Mouse (Mus musculus): ENCODE results near the gene Polr3e. TPM values are rescaled to one million over a fixed set of nuclear protein-coding genes. Genes with fewer than 3 reads are reported as not detected.

The Polr3e gene
- total and polyA plus RNA-seq, 3 experiments = 39.1 to 50.1 TPM; not detected in 1

DNA sequence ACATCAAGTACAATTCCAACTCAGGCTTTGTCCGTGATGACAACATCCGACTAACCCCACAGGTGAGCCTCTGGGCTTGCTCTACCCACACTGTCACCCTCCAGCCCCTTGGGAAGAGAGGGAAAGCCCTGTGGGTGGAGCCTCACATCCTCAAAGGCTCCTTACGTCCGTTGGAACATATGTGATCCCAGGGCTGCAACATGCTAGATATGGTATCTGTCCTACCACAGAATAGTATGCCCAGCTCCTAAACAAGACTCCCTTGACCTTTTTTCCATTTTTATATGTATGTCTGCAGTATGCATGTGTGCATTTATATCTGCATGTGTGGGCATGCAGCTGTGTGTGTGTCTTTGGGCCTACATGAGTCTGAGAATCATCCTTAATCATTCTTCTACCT is 32.8 kb upstream of the Polr3e start:
- no peaks in the 10 kb centered on the region for H3K9me3 ChIP-seq (replicated peaks; ENCODE audit: insufficient read depth, low read length)
- TF ChIP-seq GABPA (IDR thresholded peaks at IDR 0.05; ENCODE audit: low read depth, low read length) (no peak), USF2 (IDR thresholded peaks at IDR 0.05; ENCODE audit: borderline replicate concordance in 1 of 2, insufficient read depth in 1 of 2, low read depth in 1 of 2, low read length in 2 of 2) (no peak), MYB (IDR thresholded peaks at IDR 0.05; ENCODE audit: low read depth, low read length) (no peak), TCF12 (IDR thresholded peaks at IDR 0.05; ENCODE audit: low read depth, low read length) (no peak), ZMIZ1 (IDR thresholded peaks at IDR 0.05; ENCODE audit: low read depth, low read length) (no peak), SMC3 (IDR thresholded peaks at IDR 0.05; ENCODE audit: low read depth, low read length) (no peak), ZKSCAN1 (IDR thresholded peaks at IDR 0.05; ENCODE audit: low read depth, low read length) (no peak), MEF2A (IDR thresholded peaks at IDR 0.05; ENCODE audit: extremely low read depth, insufficient replicate concordance, low read depth, low read length, poor library complexity, severe bottlenecking) (no peak), MXI1 (IDR thresholded peaks at IDR 0.05; ENCODE audit: low read depth, low read length) (no peak), USF1 (IDR thresholded peaks at IDR 0.05; ENCODE audit: low read depth, low read length) (no peak), POLR2AphosphoS2 (IDR thresholded peaks at IDR 0.05; ENCODE audit: low read length) (no peak), ZNF384 (IDR thresholded peaks at IDR 0.05; ENCODE audit: low read depth, low read length) (no peak), MAX (IDR thresholded peaks at IDR 0.05; ENCODE audit: low read length) (no peak)
- no peak overlapping the region for H3K27ac ChIP-seq (ENCODE audit: control insufficient read depth, low read depth, low read length)
- H3K4me1 ChIP-seq (ENCODE audit: control insufficient read depth in 1 of 2, insufficient read depth in 2 of 2, low read length in 2 of 2) = peaks cover 6 to 22% of the 10 kb centered on the region in 2 experiments
- no peak for DNase-seq (ENCODE audit: low read depth, low spot score)
- H3K4me3 ChIP-seq (ENCODE audit: control insufficient read depth in 1 of 2, insufficient read depth in 1 of 2, low read depth in 2 of 2, low read length in 2 of 2) = no peak overlapping the region
- H3K36me3 ChIP-seq (ENCODE audit: control insufficient read depth in 1 of 2, insufficient read depth in 2 of 2, low read length in 2 of 2) = peaks cover 2 to 26% of the 10 kb centered on the region in 2 experiments
- H3K9ac ChIP-seq (ENCODE audit: control insufficient read depth, low read depth, low read length, poor library complexity, severe bottlenecking) = no peak overlapping the region
- no peaks in the 10 kb centered on the region for H3K79me2 ChIP-seq (ENCODE audit: control insufficient read depth, insufficient read depth, low read length, poor library complexity)
- H3K27me3 ChIP-seq (ENCODE audit: control insufficient read depth in 1 of 2, insufficient read depth in 2 of 2, low read length in 2 of 2) = no peaks in the 10 kb centered on the region

DNA sequence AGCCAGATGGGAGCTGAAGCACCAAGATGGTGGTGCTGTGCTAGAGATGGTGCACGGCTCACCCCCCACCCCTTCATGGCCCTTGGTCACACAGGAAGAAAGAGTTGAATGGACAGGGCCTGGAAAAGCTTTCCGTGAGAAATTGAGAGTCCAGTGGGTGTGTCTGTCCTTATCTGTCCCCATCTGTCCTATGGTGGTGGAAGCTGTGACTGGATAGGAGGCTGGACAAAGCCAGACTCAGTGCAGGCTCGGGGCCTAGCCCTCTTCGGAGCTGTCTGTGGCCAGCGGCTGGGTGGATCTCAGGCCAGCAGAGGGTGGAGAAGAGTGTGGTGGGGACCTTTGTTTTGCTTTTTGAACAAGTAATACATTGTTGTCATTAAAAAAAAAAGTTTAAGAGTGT is 24.4 kb upstream of the Polr3e start:
- no peaks in the 10 kb centered on the region for H3K79me2 ChIP-seq (ENCODE audit: control insufficient read depth, insufficient read depth, low read length, poor library complexity)
- TF ChIP-seq ZNF384 (IDR thresholded peaks at IDR 0.05; ENCODE audit: low read depth, low read length) (no peak), MEF2A (IDR thresholded peaks at IDR 0.05; ENCODE audit: extremely low read depth, insufficient replicate concordance, low read depth, low read length, poor library complexity, severe bottlenecking) (no peak), GABPA (IDR thresholded peaks at IDR 0.05; ENCODE audit: low read depth, low read length) (no peak), ETS1 (IDR thresholded peaks at IDR 0.05; ENCODE audit: low read depth, low read length) (no peak), TCF12 (IDR thresholded peaks at IDR 0.05; ENCODE audit: low read depth, low read length) (no peak), MAFK (IDR thresholded peaks at IDR 0.05; ENCODE audit: borderline replicate concordance, low read depth, low read length) (no peak), E2F4 (IDR thresholded peaks at IDR 0.05; ENCODE audit: borderline replicate concordance, low read depth, low read length) (no peak), POLR2A (IDR thresholded peaks at IDR 0.05; ENCODE audit: control insufficient read depth in 1 of 2, insufficient read depth in 1 of 2, low read depth in 1 of 2, low read length in 2 of 2, poor library complexity in 1 of 2) (no peak), NELFE (IDR thresholded peaks at IDR 0.05; ENCODE audit: low read depth, low read length) (no peak), HCFC1 (IDR thresholded peaks at IDR 0.05; ENCODE audit: low read depth, low read length) (no peak), KAT2A (conservative IDR thresholded peaks at IDR 0.05; ENCODE audit: low read depth, low read length) (no peak), CTCF (IDR thresholded peaks at IDR 0.05 in 2 of 3, conservative IDR thresholded peaks at IDR 0.05 in 1 of 3; ENCODE audit: control insufficient read depth in 1 of 3, insufficient read depth in 1 of 3, low read depth in 2 of 3, low read length in 3 of 3, poor library complexity in 1 of 3, severe bottlenecking in 1 of 3) (no peak), MXI1 (IDR thresholded peaks at IDR 0.05; ENCODE audit: low read depth, low read length) (no peak), ELF1 (IDR thresholded peaks at IDR 0.05; ENCODE audit: low read depth, low read length) (no peak), RAD21 (IDR thresholded peaks at IDR 0.05; ENCODE audit: low read depth, low read length) (no peak), MYB (IDR thresholded peaks at IDR 0.05; ENCODE audit: low read depth, low read length) (no peak), CHD2 (IDR thresholded peaks at IDR 0.05; ENCODE audit: low read length) (no peak), USF2 (IDR thresholded peaks at IDR 0.05; ENCODE audit: borderline replicate concordance in 1 of 2, insufficient read depth in 1 of 2, low read depth in 1 of 2, low read length in 2 of 2) (no peak)
- no peak overlapping the region for H3K27ac ChIP-seq (ENCODE audit: control insufficient read depth, low read depth, low read length)
- H3K27me3 ChIP-seq (ENCODE audit: control insufficient read depth in 1 of 2, insufficient read depth in 2 of 2, low read length in 2 of 2) = no peaks in the 10 kb centered on the region
- no peak overlapping the region for H3K4me3 ChIP-seq (ENCODE audit: control insufficient read depth in 1 of 2, insufficient read depth in 1 of 2, low read depth in 2 of 2, low read length in 2 of 2)
- no peak overlapping the region for H3K9ac ChIP-seq (ENCODE audit: control insufficient read depth, low read depth, low read length, poor library complexity, severe bottlenecking)
- H3K36me3 ChIP-seq (ENCODE audit: control insufficient read depth in 1 of 2, insufficient read depth in 2 of 2, low read length in 2 of 2) = no peaks in the 10 kb centered on the region; a peak in 1 of 4 replicates
- DNase-seq (ENCODE audit: low read depth, low spot score) = no peak
- H3K4me1 ChIP-seq (ENCODE audit: control insufficient read depth in 1 of 2, insufficient read depth in 2 of 2, low read length in 2 of 2) = no peaks in the 10 kb centered on the region
- no peaks in the 10 kb centered on the region for H3K9me3 ChIP-seq (replicated peaks; ENCODE audit: insufficient read depth, low read length)

Data from MEL (cell line).